Mouse (Mus musculus): ENCODE measurements around the gene Pnpla7.

Pnpla7 gene

DNA sequence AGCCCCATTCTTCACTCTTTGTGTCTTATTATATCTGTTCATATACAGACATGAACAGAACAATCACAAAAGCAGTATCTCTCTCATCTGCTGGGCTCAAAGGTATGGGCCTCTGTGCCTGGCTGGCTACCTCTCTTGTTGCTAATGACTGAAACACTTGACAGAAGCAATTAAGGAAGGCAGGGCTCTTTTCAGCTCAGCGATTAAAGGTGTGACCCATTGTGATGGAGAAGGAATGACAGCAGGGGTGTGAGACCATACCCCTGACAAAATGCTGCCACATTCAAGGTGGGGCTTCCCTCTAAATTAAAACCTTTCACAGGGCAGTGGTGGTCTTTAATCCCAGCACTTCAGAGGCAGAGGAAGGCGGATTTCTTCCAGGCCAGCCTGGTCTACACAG is 11.9 kb downstream of the Pnpla7 start:
- peak; percentile 66 for DNase-seq (ENCODE audit: low read depth, low spot score)

DNA sequence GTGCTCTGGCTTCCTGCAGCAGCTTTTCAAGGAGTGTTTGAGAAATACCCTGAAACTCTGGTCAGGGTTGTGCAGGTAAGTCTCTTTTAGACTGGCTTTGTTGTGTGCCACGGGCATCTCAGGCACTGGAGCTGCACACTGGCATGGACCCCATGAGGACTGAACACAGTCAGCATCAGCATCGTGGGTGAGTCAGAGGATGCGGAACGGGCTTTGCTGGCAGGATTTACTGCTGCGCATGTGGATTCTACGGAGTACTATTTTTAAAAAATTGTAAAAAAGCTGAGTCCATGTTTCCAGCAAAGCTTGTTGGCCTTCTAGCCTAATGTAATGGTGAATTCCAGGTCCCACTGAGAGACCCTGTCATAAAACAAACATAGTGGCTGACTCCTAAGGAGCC is 19.5 kb downstream of the Pnpla7 start:
- no peak for DNase-seq (ENCODE audit: low read depth, low spot score)

DNA sequence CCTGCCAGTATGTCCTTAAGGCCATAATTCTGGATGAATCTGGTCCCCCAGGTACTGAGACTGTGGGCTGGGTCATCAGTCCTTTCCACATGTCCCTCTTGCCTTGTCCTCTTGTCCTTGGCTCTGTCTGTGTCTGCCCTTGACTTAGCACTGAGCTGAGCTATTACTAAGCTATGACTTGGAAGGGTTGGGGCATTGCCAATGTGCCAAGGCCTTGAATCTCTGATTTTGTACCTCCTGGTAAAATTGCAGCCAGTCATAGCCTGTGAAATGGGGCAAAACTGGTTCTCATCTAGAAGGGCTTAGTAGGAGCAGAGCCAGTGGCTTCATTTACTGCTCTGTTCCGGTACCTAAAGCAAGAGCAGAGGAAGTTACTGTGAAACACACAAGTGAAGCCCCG is 20.6 kb downstream of the Pnpla7 start:
- no peak for DNase-seq (ENCODE audit: low read depth, low spot score)

DNA sequence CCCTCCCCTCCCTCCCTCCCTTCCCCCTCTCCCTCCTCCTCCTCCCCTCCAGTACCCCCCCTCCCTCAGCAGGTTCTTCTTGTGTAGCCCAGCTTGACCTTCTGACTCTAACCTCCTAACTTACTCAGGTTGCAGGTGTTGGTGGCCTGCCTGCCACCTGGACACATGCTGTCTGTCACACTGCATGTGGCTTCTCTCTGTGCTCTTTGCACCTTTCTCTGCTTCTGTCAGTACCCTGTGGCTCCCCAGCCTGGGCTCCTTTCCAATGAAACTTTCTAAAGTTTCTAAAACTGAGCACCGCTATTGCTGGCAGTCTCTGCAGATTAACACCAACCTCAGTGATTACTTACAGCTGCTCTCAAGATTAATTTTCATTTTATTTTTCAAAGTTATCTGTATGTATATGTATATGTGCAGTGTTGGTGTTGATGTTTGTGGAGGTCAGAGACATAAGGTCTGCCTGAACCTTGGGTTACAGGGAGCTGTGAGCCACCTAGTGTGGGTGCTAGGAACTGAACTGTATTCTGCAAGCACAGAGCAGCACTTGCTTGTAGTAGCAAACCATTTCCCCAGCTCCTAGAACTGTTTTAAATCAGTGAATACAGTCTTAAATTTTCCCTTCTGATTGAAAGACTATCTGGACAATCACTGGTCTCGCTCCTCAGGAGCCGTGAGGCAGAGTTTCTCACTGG is 24.9 kb downstream of the Pnpla7 start:
- peak; percentile 51 for DNase-seq (ENCODE audit: low read depth, low spot score)

DNA sequence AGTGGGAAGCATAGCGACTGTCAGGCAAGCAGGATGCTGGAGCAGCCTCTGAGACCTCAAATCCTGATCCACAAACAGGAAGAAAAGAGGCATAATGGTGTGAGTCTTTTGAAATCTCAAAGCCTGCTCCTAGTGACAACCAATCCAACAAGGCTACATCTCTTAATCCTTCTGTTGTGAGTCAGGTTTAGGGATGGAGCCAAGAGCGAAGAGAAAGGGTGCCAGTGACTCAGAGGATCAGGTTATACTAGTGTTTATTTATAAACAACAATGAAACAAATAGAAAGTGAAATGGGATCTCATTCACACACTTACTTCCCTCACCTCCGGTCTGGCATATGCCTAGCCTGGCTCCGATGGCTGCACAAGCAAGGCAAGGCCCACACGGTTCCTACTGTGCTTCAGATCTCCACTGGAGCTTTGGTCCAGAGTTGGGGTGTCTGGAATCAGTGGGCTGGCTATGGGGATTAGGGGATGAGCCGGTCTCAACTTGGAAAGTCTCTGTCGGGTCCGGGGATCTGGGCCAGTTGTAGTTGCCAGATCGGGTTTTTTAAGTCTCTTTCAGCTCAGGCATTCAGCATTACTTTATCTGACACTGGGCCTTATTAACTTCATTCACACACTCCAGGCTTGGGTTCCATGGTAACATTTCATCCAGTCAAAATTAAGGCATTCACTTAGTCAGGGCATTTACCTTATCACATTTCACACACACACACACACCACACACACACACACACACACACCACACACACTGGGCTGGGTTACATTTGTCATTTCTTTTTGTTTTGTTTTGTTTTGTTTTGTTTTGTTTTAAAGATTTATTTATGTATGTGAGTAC is 28.3 kb downstream of the Pnpla7 start:
- DNase-seq (ENCODE audit: low read depth, low spot score) = no peak

DNA sequence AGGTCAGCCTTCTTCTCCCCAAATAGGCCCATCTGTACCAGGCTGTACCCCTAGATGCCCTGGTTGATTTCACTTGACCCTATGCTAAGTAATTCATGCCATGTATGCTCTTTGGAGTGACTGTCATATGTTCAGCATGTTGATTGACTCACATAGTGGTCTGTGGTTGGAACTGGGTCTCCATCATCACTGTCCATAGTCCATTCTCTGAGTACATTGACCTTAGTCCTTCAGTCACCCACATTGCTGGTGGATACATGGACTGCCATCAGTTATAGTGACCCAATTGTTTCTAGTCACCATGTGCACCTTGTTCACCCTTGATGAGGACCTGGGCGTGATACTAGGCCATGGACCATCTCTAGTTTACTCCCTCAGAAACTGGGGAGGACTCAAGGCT is 30.9 kb downstream of the Pnpla7 start:
- no peak for DNase-seq (ENCODE audit: low read depth, low spot score)

DNA sequence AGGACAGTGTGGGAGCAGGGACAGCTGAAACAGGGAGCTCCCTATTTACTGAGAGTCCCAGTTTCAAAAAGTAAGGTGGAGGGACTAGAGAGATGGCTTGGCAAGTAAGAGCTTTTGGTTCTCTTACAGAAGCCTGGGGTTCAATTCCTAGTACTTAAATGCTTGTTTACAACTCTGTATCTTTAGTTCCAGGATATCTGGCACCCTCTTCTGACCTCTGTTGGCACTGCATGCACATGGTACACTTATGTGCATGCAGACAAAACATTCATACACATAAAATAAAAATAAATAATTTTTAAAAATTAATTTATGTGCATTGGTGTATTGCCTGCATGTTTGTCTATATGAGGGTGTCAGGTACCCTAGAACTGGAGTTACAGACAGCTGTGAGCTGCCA is 32.4 kb downstream of the Pnpla7 start:
- DNase-seq (ENCODE audit: low read depth, low spot score) = peak; percentile 15

DNA sequence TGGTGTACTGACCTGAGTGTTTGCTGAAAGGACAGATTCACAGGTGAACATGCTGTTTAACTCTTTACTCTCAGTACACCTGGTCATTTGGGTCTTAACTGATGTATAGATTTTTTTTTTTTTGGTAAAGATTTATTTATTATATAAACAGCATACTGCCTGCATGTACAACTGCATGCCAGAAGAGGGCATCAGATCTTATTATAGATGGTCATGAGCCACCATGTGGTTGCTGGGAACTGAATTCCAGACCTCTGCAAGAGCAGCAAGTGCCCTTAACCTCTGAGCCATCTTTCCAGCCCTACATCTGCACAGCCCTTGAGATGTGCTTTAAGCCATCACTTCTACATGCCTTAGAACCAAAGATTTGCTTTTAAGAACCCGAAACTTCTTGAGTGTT is 46.8 kb downstream of the Pnpla7 start:
- peak; percentile 47 for DNase-seq (ENCODE audit: low read depth, low spot score)

DNA sequence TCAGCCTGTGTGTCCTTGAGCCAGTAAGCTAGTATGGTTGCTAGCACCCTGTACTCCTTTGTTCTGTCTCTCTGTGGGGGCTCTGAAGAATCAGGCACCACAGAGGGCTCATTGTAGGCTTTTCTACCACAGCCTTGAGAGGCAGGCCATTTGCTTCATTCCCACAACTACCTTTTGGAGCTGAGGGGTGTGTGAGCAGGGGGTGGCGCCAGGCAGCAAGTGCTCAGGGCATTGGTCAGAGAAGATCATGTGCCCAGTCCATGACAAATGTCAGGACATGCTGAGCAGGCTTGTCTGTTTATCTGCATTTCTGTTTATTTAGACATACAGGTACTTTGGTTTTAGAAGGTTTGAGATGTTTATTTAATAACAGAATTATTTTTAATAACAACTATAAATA is 49.3 kb downstream of the Pnpla7 start:
- DNase-seq (ENCODE audit: low read depth, low spot score) = peak; percentile 61

DNA sequence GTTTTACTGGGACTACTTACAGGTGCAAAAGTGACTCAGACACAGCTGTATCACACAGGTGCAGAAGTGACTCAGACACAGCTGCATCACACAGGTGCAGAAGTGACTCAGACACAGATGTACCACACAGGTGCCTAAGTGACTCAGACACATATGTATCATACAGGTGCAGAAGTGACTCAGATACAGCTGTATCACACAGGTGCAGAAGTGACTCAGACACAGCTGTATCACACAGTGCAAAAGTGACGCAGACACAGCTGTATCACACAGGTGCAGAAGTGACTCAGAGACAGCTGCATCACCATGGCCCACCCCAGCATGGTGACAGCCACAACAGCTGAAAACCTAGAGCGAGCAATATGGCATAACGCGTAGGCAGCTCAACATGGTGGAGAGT is 59.2 kb downstream of the Pnpla7 start:
- no peak for DNase-seq (ENCODE audit: low read depth, low spot score)

DNA sequence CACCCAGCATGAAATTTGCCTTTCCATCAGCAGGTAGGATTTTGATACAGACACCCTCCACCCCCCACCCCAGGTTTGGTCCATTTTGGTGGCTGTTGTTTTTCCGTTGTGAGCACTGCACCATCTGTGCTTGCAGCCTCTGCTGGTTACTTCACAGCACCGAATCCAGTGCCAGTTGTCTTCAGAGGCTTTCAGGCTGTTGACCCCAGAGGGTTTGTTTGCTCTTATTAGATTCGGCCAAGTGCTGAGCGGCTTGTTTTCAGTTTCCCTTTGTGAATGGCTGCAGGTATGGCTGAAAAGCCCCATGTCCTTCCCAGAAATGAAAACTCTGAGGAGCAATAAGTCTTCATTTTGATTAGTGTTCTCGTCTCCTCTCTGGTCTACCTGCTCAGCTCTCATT is 64.3 kb downstream of the Pnpla7 start:
- no peak for DNase-seq (ENCODE audit: low read depth, low spot score)

DNA sequence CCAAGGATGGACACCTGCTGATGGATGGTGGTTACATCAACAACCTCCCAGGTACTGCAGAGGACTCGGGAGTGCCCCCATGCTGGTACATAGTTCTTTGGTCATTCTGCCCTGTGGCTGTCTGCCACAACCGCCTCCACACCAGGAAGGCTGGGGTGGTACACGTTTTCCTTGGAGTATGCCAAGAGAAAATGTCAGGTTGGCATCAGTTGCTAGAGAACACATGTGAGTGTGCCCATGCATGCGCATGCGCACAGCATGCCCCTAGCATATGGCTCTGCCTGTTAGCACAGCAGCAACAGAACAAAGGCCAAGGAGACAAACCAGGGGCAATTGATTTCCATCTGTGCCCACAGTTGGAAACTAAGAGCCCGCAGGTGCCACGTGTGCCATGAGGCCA is 75.1 kb downstream of the Pnpla7 start:
- no peak for DNase-seq (ENCODE audit: low read depth, low spot score)

DNA sequence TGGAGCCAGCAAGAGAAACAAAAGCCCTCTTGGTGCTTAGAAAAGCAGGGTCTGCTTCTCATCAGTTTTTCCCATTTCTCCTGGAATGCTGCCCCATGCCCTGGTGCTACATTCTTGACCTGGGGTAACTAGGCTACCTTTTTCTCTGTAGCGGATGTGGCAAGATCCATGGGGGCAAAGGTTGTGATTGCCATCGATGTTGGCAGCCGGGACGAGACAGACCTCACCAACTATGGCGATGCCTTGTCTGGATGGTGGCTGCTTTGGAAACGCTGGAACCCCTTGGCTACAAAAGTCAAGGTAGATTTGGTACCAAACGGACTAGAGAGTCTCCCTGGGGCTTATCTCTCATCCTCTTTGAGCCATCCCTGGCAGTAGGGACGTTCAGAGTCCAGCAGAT is 75.6 kb downstream of the Pnpla7 start:
- no peak for DNase-seq (ENCODE audit: low read depth, low spot score)

DNA sequence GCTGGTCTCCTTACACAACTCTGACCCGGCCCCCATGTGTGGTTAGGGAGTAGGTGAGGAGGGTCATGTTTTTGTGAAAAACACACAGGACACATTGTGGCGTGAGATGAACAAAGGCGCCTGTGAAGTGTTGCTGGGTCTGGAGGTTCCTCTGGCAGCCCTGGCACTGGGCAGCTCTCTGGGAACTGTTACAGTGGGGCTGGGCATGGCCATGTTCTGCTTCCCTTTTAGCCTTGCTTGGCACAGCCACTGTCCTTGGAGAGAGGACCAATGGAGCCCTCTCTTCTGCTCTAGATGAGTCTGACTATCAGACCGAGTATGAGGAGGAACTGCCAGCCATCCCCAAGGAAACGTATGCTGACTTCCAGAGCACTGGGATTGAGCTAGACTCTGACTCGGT is 77.3 kb downstream of the Pnpla7 start:
- DNase-seq (ENCODE audit: low read depth, low spot score) = no peak

DNA sequence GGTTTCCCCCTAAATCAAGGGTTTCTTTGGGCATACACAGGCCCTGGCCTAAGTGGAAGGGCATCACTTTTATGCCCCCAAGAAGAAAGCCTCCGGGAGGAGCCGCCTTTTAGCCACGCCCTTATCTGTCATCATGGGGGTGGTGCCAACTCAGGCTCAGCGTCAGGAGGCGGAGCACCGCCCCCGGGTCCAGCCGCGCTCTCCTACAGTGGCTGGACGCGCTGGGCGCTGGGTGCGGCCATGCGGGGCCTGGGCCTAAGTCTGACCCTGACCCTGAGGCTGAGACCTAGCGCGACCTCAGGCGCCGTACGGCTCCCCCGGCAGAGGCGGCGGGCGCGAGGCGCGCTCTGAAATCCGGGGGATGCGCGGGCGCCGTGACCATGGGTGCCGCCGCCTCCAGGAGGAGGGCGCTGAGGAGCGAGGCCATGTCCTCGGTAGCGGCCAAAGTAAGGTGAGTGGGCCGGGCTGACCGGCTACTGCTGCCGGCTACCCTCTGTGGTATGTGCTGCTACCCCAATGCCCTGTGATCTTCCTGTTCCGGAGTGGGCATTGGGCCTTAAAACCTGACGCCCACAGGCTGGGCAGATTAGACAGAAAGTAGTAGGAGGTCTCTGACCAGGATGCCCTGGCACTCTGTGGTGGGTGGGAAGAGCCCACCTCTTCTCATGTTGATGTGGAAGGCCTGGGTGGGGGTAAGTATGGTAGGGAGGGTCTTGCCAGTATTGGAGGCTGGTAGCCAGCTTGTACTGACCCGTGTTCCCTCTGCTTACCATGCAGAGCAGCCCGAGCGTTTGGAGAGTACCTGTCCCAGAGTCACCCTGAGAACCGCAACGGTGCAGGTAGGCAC is 78.6 kb downstream of the Pnpla7 start, which contains the start of gene Nsmf:
TSS of gene Nsmf (plus strand) at position 135 of the 847 bp plus-strand sequence.
- peak; percentile 63 for DNase-seq (ENCODE audit: low read depth, low spot score)

DNA sequence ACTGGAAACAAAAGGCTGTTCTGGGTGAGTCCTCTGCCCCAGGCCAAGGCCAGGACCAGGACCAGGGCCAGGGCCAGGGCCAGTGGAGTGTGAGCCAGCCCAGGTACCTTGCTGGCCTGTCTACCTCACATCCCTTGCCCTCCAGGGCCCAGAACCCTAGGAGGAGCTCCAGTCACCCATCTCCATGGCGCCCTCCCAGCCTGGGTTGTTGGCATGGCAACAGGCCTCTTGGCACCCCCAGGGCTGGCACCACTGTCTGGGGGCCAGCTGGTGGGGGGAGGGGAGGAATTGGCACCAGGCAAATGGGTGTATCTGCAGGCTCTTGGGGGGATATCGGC is 79.2 kb downstream of the Pnpla7 start:
- peak; percentile 24 for DNase-seq (ENCODE audit: low read depth, low spot score)

DNA sequence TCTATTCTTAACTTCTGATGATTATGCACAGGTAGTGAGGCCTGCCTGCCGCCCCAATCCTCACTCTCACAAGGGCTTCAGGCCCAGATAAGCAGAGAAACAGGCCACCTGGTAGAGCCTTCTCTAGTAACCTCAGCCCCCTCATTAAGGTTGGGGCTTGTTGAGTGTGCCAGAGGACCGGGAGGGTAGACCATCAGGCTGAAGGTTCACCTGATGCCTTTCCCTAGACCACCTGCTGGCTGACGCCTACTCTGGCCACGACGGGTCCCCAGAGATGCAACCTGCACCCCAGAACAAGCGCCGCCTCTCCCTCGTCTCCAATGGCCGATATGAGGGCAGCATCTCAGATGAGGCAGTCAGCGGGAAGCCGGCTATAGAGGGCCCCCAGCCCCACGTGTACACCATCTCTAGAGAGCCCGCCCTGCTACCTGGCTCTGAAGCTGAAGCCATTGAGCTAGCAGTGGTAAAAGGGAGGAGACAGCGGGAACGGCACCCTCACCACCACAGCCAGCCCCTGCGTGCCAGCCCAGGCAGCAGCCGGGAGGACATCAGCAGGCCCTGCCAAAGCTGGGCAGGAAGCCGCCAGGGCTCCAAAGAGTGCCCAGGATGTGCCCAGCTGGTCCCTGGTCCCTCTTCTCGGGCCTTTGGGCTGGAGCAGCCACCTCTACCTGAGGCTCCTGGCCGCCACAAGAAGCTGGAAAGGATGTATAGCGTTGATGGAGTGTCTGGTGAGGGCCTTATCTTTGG is 79.7 kb downstream of the Pnpla7 start:
- DNase-seq (ENCODE audit: low read depth, low spot score) = no peak

DNA sequence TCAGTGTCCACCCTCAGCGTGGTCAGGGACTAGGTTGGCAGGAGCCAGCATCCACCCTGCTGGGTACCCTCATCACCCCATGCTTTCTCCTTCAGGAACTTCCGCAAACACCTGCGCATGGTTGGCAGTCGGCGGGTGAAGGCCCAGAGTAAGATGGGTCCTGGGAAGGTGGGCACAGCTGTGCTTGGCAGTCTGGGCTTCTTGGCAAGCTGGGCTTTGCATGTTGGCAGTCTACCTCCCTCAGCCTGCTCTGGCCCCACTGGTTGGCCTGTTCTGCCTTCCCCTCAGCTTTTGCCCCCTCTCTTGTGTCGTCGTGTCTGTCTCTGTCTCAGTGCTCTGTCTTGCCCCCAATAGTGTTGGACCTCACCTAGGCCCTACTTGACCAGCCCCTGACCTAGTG is 83.1 kb downstream of the Pnpla7 start:
- DNase-seq (ENCODE audit: low read depth, low spot score) = no peak

DNA sequence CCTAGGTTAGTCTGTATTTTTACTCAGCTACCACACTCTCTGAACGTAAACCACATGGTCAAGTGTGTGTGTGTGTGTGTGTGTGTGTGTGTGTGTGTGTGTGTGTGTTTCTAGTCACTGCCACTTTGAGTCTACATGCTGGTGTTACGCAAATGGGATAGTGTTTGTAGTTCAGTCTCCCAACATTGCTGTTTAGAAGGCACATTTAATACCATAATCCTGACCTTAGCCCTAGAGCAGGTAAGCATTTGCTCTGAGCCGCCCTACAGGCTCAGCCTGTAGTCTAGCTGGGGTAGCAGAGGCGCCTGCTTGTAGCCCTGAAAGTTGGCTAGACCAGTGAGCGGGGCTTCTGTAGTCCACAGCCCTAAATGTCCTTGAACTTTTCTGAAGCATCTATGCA is 87.7 kb downstream of the Pnpla7 start:
- no peak for DNase-seq (ENCODE audit: low read depth, low spot score)

DNA sequence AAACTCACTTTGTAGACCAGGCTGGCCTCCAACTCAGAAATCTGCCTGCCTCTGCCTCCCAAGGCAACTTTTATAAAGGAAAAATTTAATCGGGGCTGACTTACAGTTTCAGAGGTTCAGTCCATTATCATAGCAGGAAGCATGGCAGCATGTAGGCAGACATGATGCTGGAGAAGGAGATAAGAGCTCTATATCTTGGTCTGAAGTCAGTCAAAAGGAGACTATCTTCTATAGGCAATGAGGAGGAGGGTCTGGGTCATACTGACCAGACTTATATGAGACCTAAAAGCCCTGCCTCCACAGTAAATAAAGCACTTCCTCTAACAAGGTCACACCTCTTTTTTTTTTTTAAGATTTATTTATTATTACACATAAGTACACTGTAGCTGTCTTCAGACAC is 88.5 kb downstream of the Pnpla7 start:
- DNase-seq (ENCODE audit: low read depth, low spot score) = no peak

DNA sequence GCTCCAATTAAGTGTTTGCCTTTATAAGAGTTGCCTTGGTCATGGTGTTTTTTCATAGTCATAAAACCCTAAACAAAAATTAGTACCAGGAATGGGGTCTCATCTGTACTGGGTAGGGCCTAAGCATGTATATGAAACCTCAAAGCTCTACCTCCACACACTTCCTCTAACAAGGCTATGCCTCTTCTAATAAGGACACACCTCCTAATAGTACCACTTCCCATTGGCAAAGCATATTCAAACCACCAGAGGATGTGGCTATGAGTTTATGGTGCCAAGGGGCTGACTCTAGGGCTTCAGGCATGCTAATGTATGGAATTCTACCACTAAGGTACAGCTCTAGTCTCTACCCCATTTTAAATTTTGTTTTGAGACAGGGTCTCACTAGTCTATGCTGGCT is 89.7 kb downstream of the Pnpla7 start:
- no peak for DNase-seq (ENCODE audit: low read depth, low spot score)

DNA sequence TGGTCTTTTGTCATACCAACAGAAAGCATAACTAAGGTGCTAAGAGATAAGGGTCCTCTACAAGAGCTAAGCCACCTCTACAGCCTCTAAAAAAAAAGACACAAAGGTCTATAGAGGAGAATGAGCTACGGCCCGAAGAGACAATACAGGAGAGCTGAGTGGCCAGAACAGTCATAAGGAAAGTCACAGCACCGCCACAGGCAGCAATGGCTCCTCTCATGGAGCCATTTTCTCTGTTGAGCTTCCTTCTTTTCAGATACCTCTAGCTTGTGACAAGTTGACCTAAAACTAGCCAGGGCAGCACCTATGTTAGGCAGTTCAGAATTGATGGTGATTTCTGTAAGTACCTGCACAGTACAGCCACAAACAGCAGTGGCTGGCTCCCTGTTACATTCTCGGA is 90.7 kb downstream of the Pnpla7 start:
- DNase-seq (ENCODE audit: low read depth, low spot score) = no peak
